Mouse (Mus musculus) embryonic facial prominence, embryonic 14.5 days (tissue): Measurements from ENCODE around the gene Nlk. TPM values are rescaled to one million over a fixed set of nuclear protein-coding genes. Genes with fewer than 3 reads are reported as not detected.

Experiments used
- ATAC-seq: fragments of 200-750 bp; cut with Nextera tagmentation; 2 replicates; pipeline ENCODE4 v1.8.0; 2017; ENCODE audit warnings: low read depth, moderate number of reproducible peaks, moderate TSS enrichment
- DNase-seq: peaks from one replicate; pipeline ENCODE4 v3.0.0-alpha.2; 2015; ENCODE audit warnings: low spot score
- H3K27ac ChIP-seq: fragments of 300-500 bp; sonication (generic); replicated peaks from 2 replicates; pipeline ENCODE4 v1.5.1; 2014; ENCODE audit warnings: low read depth, mild to moderate bottlenecking, low read length, moderate library complexity
- H3K27me3 ChIP-seq: fragments of 300-500 bp; sonication (generic); replicated peaks from 2 replicates; pipeline ENCODE4 v1.6.1; 2014; ENCODE audit warnings: low read length; ENCODE audit not compliant: control insufficient read depth, insufficient read depth
- H3K36me3 ChIP-seq: fragments of 300-500 bp; sonication (generic); 2 replicates; pipeline ENCODE4 v1.6.1; 2014; ENCODE audit warnings: low read length, mixed read lengths; ENCODE audit not compliant: control insufficient read depth, insufficient read depth
- H3K4me1 ChIP-seq: fragments of 300-500 bp; sonication (generic); 2 replicates; pipeline ENCODE4 v1.6.1; 2014; ENCODE audit warnings: antibody characterized with exemption, low read length; ENCODE audit not compliant: control insufficient read depth, insufficient read depth
- H3K4me2 ChIP-seq: fragments of 300-500 bp; sonication (generic); 2 replicates; pipeline ENCODE4 v1.6.1; 2014; ENCODE audit warnings: low read depth, mild to moderate bottlenecking, low read length, moderate library complexity, mixed read lengths
- H3K4me3 ChIP-seq: fragments of 300-500 bp; sonication (generic); 2 replicates; pipeline ENCODE4 v1.5.1; 2014; ENCODE audit warnings: low read depth, mild to moderate bottlenecking, low read length
- H3K9ac ChIP-seq: fragments of 300-500 bp; sonication (generic); 2 replicates; pipeline ENCODE4 v1.6.1; 2014; ENCODE audit warnings: low read depth, mild to moderate bottlenecking, low read length, moderate library complexity, mixed read lengths
- H3K9me3 ChIP-seq: fragments of 300-500 bp; sonication (generic); 2 replicates; pipeline ENCODE4 v1.6.1; 2016; ENCODE audit warnings: low read length; ENCODE audit not compliant: control insufficient read depth
- WGBS: fragments of 180-500 bp; shearing (Covaris S2); extraction: QIAGEN DNeasy Blood & Tissue Kit; methylation state at CpG from one replicate; pipeline ENCODE4 v1.1.7; 2014; 5-methylcytosine and 5-hydroxymethylcytosine counted together
- polyA plus RNA-seq: library from polyadenylated mRNA; unstranded; fragments of >200 nt; fragmentation: Nextera tagmentation; extraction: Ambion mirVana; gene quantifications from 2 replicates; pipeline ENCODE4 v1.2.1, GENCODE M21; 2014

Gene Nlk
- polyA plus RNA-seq, 1 experiment from 2014 or later, result 10.6 TPM

- 55% methylated on average over 3 of the region's 3 CpGs for WGBS
- DNase-seq, result no peak
- Histone ChIP-seq H3K4me2 (no peak overlapping the region), H3K4me3 (no peak overlapping the region), H3K36me3 (no peaks in the 10 kb centered on the region), H3K4me1 (no peaks in the 10 kb centered on the region), H3K27ac (no peak overlapping the region), H3K27me3 (no peaks in the 10 kb centered on the region), H3K9me3 (no peaks in the 10 kb centered on the region), H3K9ac (no peak overlapping the region)
- no peak for ATAC-seq
These were observed 68.3 kb downstream of the Nlk start for GRCm38 (mm10) chr11:78628871-78629270.

- H3K27me3 ChIP-seq, result no peaks in the 10 kb centered on the region
- no peaks in the 10 kb centered on the region for H3K4me1 ChIP-seq
- no peaks in the 10 kb centered on the region for H3K9me3 ChIP-seq
- no peaks in the 10 kb centered on the region for H3K36me3 ChIP-seq
- DNase-seq (no peak), ATAC-seq (no peak)
- H3K4me2 ChIP-seq, result no peak overlapping the region
- H3K4me3 ChIP-seq, result no peak overlapping the region
- no peak overlapping the region for H3K27ac ChIP-seq
- no peak overlapping the region for H3K9ac ChIP-seq
- 71% methylated on average over 3 of the region's 3 CpGs for WGBS
These were observed 72.8 kb downstream of the Nlk start for GRCm38 (mm10) chr11:78624377-78624776.

GRCm38 (mm10) chr11:78621926-78622325 lies 75.2 kb downstream of the Nlk start:
- no peaks in the 10 kb centered on the region for H3K9me3 ChIP-seq
- ATAC-seq, result no peak
- H3K9ac ChIP-seq, result no peak overlapping the region
- H3K27ac ChIP-seq, result no peak overlapping the region
- 0 out of 2 replicates have a peak, but pooled peaks cover 4% of the 10 kb centered on the region for H3K36me3 ChIP-seq
- H3K4me3 ChIP-seq, result no peak overlapping the region
- H3K4me1 ChIP-seq, result no peaks in the 10 kb centered on the region
- DNase-seq, result no peak
- no peaks in the 10 kb centered on the region for H3K27me3 ChIP-seq
- H3K4me2 ChIP-seq, result no peak overlapping the region

- WGBS, result 88% methylated on average over 3 of the region's 3 CpGs
These were observed 77.0 kb downstream of the Nlk start for GRCm38 (mm10) chr11:78620179-78620578.

GRCm38 (mm10) chr11:78611273-78611672 lies 85.9 kb downstream of the Nlk start:
- Histone ChIP-seq H3K4me3 (no peak overlapping the region), H3K4me1 (no peaks in the 10 kb centered on the region), H3K9me3 (no peaks in the 10 kb centered on the region), H3K27me3 (no peaks in the 10 kb centered on the region), H3K36me3 (peaks cover 3% of the 10 kb centered on the region; the same call in 1 of the 2 replicates), H3K9ac (no peak overlapping the region), H3K27ac (no peak overlapping the region), H3K4me2 (no peak overlapping the region)
- DNase-seq, result no peak
- ATAC-seq, result no peak

More at GRCm38 (mm10) chr11:78620179-78620578, 77.0 kb downstream of the Nlk start:
- no peaks in the 10 kb centered on the region for H3K27me3 ChIP-seq
- no peaks in the 10 kb centered on the region for H3K4me1 ChIP-seq
- no peak overlapping the region for H3K27ac ChIP-seq
- H3K4me2 ChIP-seq, result no peak overlapping the region
- H3K9me3 ChIP-seq, result no peaks in the 10 kb centered on the region
- peaks cover 7% of the 10 kb centered on the region; the same call in 1 of the 2 replicates for H3K36me3 ChIP-seq
- DNase-seq (no peak), ATAC-seq (no peak)
- no peak overlapping the region for H3K9ac ChIP-seq
- H3K4me3 ChIP-seq, result no peak overlapping the region

GRCm38 (mm10) chr11:78609657-78610056 lies 87.5 kb downstream of the Nlk start:
- Histone ChIP-seq H3K27ac (no peak overlapping the region), H3K27me3 (no peaks in the 10 kb centered on the region), H3K4me3 (no peak overlapping the region), H3K9me3 (no peaks in the 10 kb centered on the region), H3K4me1 (no peaks in the 10 kb centered on the region), H3K9ac (no peak overlapping the region), H3K4me2 (no peak overlapping the region), H3K36me3 (no peaks in the 10 kb centered on the region)
- DNase-seq (no peak), ATAC-seq (no peak)
- WGBS, result 90% methylated on average over 4 of the region's 4 CpGs

GRCm38 (mm10) chr11:78604826-78605225 lies 92.3 kb downstream of the Nlk start:
- H3K4me2 ChIP-seq, result no peak overlapping the region
- no peak overlapping the region for H3K9ac ChIP-seq
- H3K27ac ChIP-seq, result no peak overlapping the region
- DNase-seq, result no peak
- no peaks in the 10 kb centered on the region for H3K9me3 ChIP-seq
- no peaks in the 10 kb centered on the region for H3K27me3 ChIP-seq
- 71% methylated on average over 1 of the region's 1 CpGs for WGBS
- H3K4me3 ChIP-seq, result no peak overlapping the region
- ATAC-seq, result no peak
- no peaks in the 10 kb centered on the region for H3K36me3 ChIP-seq
- no peaks in the 10 kb centered on the region for H3K4me1 ChIP-seq

- DNase-seq (no peak), ATAC-seq (no peak)
- 87% methylated on average over 3 of the region's 3 CpGs for WGBS
- Histone ChIP-seq H3K9me3 (no peaks in the 10 kb centered on the region), H3K27me3 (no peaks in the 10 kb centered on the region), H3K36me3 (no peaks in the 10 kb centered on the region), H3K4me1 (no peaks in the 10 kb centered on the region), H3K9ac (no peak overlapping the region), H3K4me3 (no peak overlapping the region), H3K4me2 (no peak overlapping the region), H3K27ac (no peak overlapping the region)
These were observed 94.4 kb downstream of the Nlk start for GRCm38 (mm10) chr11:78602781-78603180.

- 70% methylated on average over 4 of the region's 4 CpGs for WGBS
- no peak overlapping the region for H3K9ac ChIP-seq
- ATAC-seq (no peak), DNase-seq (no peak)
- no peak overlapping the region for H3K4me2 ChIP-seq
- no peaks in the 10 kb centered on the region for H3K27me3 ChIP-seq
- H3K4me3 ChIP-seq, result no peak overlapping the region
- H3K36me3 ChIP-seq, result no peaks in the 10 kb centered on the region
- no peaks in the 10 kb centered on the region for H3K9me3 ChIP-seq
- H3K4me1 ChIP-seq, result peaks cover 8% of the 10 kb centered on the region; the same call in 1 of the 2 replicates
- H3K27ac ChIP-seq, result no peak overlapping the region
These were observed 96.1 kb downstream of the Nlk start for GRCm38 (mm10) chr11:78600926-78601590.
